Mouse (Mus musculus): ENCODE results near the gene Smad3. TPM values are rescaled to one million over a fixed set of nuclear protein-coding genes. Genes with fewer than 3 reads are reported as not detected.

Smad3 gene
- total RNA-seq, 2 experiments from 2014 or later, result 12.6 to 16.7 TPM

DNA sequence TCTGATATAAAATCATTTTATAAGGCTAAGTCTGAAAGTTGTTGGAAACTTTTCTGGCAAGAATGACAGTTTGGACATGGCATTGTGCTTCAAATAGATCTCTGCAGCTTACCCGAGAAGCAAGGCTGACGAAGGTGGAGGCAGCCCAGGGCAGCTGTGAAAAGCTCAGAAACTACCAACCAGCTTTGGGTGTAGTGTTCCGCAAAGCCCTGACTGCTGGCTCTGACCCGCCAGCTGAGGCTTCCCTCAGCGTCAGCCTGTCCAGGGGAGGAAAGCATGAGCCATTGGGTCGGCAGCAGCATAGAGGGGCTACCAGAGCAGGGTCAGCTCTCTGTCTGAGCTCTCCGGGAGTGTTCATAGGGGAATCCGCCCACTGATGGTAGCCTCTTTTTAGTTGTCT, 148.5 kb downstream of the Smad3 start:
- no peak for ATAC-seq (replicated peaks; ENCODE audit: poor library complexity)

DNA sequence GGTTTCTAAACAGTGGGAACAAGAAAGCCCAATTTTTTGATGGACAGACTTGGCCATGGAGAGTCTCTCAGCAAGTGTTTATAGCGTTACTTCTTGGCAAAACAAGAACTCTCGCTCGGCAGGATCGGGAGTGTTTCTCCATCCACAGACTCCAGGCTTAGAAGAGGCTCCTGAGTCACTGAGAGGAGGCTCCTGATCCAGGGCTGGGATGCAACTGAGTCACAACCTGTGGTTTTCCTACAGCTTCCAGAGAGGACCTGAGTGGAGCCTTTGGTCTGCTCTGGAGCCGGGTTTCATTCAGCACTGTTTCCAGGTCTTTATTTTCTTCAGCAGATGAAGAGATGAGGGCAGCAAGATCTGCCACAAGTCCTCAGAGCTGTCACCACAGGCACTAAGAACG, 149.8 kb downstream of the Smad3 start:
- no peak for ATAC-seq (replicated peaks; ENCODE audit: poor library complexity)

DNA sequence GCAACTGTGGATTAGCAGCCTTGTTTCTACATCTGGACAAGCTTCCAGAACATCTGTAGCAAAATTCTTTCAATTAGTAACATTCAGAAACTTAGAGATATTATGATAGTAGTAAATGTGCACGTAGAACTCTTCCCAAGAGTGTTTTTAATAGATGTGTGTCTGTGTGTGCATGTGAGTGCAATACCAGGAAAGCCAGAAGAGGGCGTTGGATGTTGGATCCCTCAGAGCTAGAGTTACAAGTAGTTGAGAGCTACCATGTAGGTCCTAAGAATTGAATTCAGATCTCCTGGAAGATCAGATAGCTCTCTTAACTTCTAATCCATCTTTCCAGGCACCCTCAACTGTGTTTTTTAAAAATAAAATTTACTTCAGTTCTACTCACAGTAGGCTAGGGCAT, 151.2 kb downstream of the Smad3 start:
- ATAC-seq (replicated peaks; ENCODE audit: poor library complexity), result no peak

DNA sequence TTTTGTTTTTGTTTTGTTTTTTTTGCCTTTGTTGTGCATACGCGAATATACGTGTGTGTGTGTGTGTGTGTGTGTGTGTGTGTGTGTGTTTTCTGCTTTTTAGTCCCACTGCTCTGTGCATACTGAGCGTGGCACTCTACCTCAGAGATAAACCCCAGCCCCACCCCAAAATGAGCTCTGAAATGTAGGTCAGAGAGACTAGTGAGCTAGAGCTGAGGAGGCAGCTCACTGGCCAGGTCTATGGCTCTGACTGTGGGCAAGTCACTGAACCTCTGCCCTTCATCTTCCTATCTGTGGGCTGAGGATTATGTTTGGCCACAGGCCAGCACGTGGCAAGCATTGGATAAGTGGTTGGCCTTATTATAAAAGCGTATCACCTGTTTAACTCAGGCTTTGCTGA, 153.9 kb downstream of the Smad3 start:
- peak; percentile 46 for ATAC-seq (replicated peaks; ENCODE audit: poor library complexity)

DNA sequence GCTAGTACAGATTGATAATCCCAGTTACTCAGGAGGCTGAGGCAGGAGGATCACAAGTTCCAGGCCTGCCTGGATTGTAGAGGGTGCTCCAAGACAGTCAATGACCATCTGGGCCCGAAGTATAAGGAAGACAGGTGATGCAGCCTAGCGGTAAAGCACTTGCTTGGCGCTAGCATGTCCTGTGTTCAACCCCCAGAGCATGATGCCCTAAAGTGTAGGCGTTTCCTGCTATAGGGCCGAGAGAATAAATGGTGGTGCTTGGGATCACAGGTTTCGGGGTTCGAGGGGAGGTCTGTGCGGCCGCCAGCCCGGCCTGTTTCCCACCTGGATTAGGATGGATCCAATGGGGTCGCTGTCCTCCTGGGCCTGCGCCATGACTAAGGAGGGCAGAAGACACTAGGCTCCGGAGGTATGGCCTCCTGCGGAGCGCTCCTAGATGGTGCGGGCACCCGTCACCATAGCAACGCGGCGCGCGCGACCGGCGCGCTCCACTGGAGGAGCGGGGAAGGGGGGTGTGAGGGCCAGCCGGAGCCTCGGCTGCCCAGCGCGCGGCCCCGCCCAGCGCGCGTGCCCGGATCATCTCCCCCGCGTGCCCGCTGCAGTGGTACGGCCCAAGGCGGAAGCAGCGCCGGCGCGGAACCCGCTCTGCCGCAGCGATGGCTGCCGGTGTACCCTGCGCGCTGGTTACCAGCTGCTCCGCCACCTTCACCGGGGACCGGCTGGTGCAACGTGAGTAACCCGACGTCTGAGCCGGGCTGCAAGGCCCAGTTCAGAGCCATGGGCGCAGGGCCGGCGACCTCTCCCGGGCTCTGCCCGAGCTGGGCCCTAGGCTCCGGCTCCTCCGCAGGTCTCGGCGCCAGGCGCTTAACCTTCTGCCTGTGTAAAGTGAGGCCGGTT, 155.5 kb downstream of the Smad3 start, which contains the start of the genes Iqch and Aagab:
Iqch (minus strand) TSS at position 451 of the 897 bp plus-strand sequence.
Aagab (plus strand) TSS at position 618 of the 897 bp plus-strand sequence.
- ATAC-seq (replicated peaks; ENCODE audit: poor library complexity), result peak; percentile 95

Other genes starting within 250 kb of the Smad3 start
- not detected in 2 replicates for gene Iqch, start 155.5 kb downstream of the Smad3 start, total RNA-seq (2015)
- gene Iqch, start 155.5 kb downstream of the Smad3 start, total RNA-seq (2017), result not detected in 2 replicates
- gene Aagab, start 155.3 kb downstream of the Smad3 start, total RNA-seq (2015), result 16.0 and 18.0 TPM in 2 replicates
- 30.9 and 34.6 TPM in 2 replicates for gene Aagab, start 155.3 kb downstream of the Smad3 start, total RNA-seq (2017)

Data from megakaryocyte progenitor cell, adult 5-6 weeks (primary cell).